Mouse (Mus musculus) stomach, postnatal 0 days (tissue): ENCODE measurements around the gene Eif3j1. TPM values are rescaled to one million over a fixed set of nuclear protein-coding genes. Genes with fewer than 3 reads are reported as not detected.

Source experiments
- ATAC-seq: fragments of 200-750 bp; cut with Nextera tagmentation; 2 replicates; pipeline ENCODE4 v1.8.0; 2017; ENCODE audit not compliant: low FRiP score, low TSS enrichment
- DNase-seq: peaks from one replicate; pipeline ENCODE4 v3.0.0-alpha.2; 2016; ENCODE audit warnings: low spot score
- H3K27ac ChIP-seq: fragments of 300-500 bp; sonication (generic); replicated peaks from 2 replicates; pipeline ENCODE4 v1.5.1; 2014; ENCODE audit warnings: mild to moderate bottlenecking, control low read depth
- H3K27me3 ChIP-seq: fragments of 300-500 bp; sonication (generic); 2 replicates; pipeline ENCODE4 v1.6.1; 2014; ENCODE audit warnings: low read length; ENCODE audit not compliant: control insufficient read depth, insufficient read depth
- H3K36me3 ChIP-seq: fragments of 300-500 bp; sonication (generic); 2 replicates; pipeline ENCODE4 v1.6.1; 2014; ENCODE audit warnings: low read length, mixed read lengths; ENCODE audit not compliant: control insufficient read depth, insufficient read depth
- H3K4me1 ChIP-seq: fragments of 300-500 bp; sonication (generic); replicated peaks from 2 replicates; pipeline ENCODE4 v1.6.1; 2014; ENCODE audit warnings: antibody characterized with exemption; ENCODE audit not compliant: control insufficient read depth, insufficient read depth
- H3K4me2 ChIP-seq: fragments of 300-500 bp; sonication (generic); replicated peaks from 2 replicates; pipeline ENCODE4 v1.6.1; 2014; ENCODE audit warnings: low read depth, mild to moderate bottlenecking, control low read depth, moderate library complexity
- H3K4me3 ChIP-seq: fragments of 300-500 bp; sonication (generic); 2 replicates; pipeline ENCODE4 v1.5.1; 2014; ENCODE audit warnings: low read depth, low read length, control low read depth
- H3K9ac ChIP-seq: fragments of 300-500 bp; sonication (generic); 2 replicates; pipeline ENCODE4 v1.6.1; 2014; ENCODE audit warnings: mild to moderate bottlenecking, low read length, control low read depth, mixed read lengths
- H3K9me3 ChIP-seq: fragments of 300-500 bp; sonication (generic); 2 replicates; pipeline ENCODE4 v1.6.1; 2016; ENCODE audit warnings: low read length; ENCODE audit not compliant: control insufficient read depth
- CTCF ChIP-seq: IDR thresholded peaks from 2 replicates; pipeline ENCODE4 v1.5.1; 2016; ENCODE audit warnings: antibody characterized with exemption, low read depth, mild to moderate bottlenecking, moderate library complexity
- EP300 ChIP-seq: optimal IDR thresholded peaks from 2 replicates; pipeline ENCODE3; 2016; ENCODE audit warnings: antibody characterized with exemption
- WGBS: fragments of 180-500 bp; shearing (Covaris S2); extraction: QIAGEN DNeasy Blood & Tissue Kit; methylation state at CpG from one replicate; pipeline ENCODE4 v1.1.7; 2014; 5-methylcytosine and 5-hydroxymethylcytosine counted together
- polyA plus RNA-seq: library from polyadenylated mRNA; unstranded; fragments of >200 nt; fragmentation: Nextera tagmentation; extraction: Ambion mirVana; gene quantifications from 2 replicates; pipeline ENCODE4 v1.2.1, GENCODE M21; 2015

Gene Eif3j1
- polyA plus RNA-seq, 1 experiment from 2014 or later: 9.5 TPM

- TF ChIP-seq EP300 (no peak), CTCF (peak; percentile 67)
- no peaks in the 10 kb centered on the region for H3K4me1 ChIP-seq
- H3K4me3 ChIP-seq: no peak overlapping the region
- H3K4me2 ChIP-seq: no peak overlapping the region
- 50% methylated on average over 14 of the region's 14 CpGs for WGBS
- no peaks in the 10 kb centered on the region for H3K27me3 ChIP-seq
- H3K36me3 ChIP-seq: peaks cover 4% of the 10 kb centered on the region; the same call in 1 of the 2 replicates
- H3K9me3 ChIP-seq: no peaks in the 10 kb centered on the region
- ATAC-seq (peak; percentile 35; the same call in 1 of the 2 replicates), DNase-seq (peak; percentile 32)
- no peak overlapping the region for H3K27ac ChIP-seq
- no peak overlapping the region for H3K9ac ChIP-seq
Measured at GRCm38 (mm10) chr2:122065200-122065969, 37.0 kb downstream of the Eif3j1 start.

- Histone ChIP-seq H3K27ac (no peak overlapping the region), H3K9ac (no peak overlapping the region), H3K4me2 (no peak overlapping the region), H3K4me1 (no peaks in the 10 kb centered on the region), H3K27me3 (no peaks in the 10 kb centered on the region), H3K4me3 (no peak overlapping the region), H3K36me3 (peaks cover 4% of the 10 kb centered on the region; the same call in 1 of the 2 replicates), H3K9me3 (no peaks in the 10 kb centered on the region)
- ATAC-seq: no peak
- TF ChIP-seq EP300 (no peak), CTCF (no peak)
- WGBS: 61% methylated on average over 8 of the region's 8 CpGs
- DNase-seq: no peak
Measured at GRCm38 (mm10) chr2:122066241-122066640, 37.9 kb downstream of the Eif3j1 start.

- Histone ChIP-seq H3K36me3 (peaks cover 4% of the 10 kb centered on the region; the same call in 1 of the 2 replicates), H3K27ac (no peak overlapping the region), H3K4me3 (no peak overlapping the region), H3K9me3 (no peaks in the 10 kb centered on the region), H3K9ac (no peak overlapping the region), H3K27me3 (no peaks in the 10 kb centered on the region), H3K4me1 (no peaks in the 10 kb centered on the region), H3K4me2 (no peak overlapping the region)
- no peak; the same call in 1 of the 2 replicates for TF ChIP-seq CTCF
- no peak for TF ChIP-seq EP300
- ATAC-seq (no peak), DNase-seq (no peak)
- 80% methylated on average over 6 of the region's 6 CpGs for WGBS
Measured at GRCm38 (mm10) chr2:122069144-122069912, 41.0 kb downstream of the Eif3j1 start.

- Histone ChIP-seq H3K9ac (no peak overlapping the region), H3K4me1 (no peaks in the 10 kb centered on the region), H3K4me2 (no peak overlapping the region), H3K27ac (no peak overlapping the region), H3K4me3 (no peak overlapping the region), H3K27me3 (no peaks in the 10 kb centered on the region), H3K9me3 (no peaks in the 10 kb centered on the region), H3K36me3 (0 out of 2 replicates have a peak, but pooled peaks cover 2% of the 10 kb centered on the region)
- 40% methylated on average over 5 of the region's 5 CpGs for WGBS
- TF ChIP-seq CTCF: peak; percentile 86
- no peak for TF ChIP-seq EP300
- DNase-seq (peak; percentile 45), ATAC-seq (no peak)
Measured at GRCm38 (mm10) chr2:122069922-122070321, 41.6 kb downstream of the Eif3j1 start.

- Histone ChIP-seq H3K27ac (no peak overlapping the region), H3K4me2 (no peak overlapping the region), H3K27me3 (no peaks in the 10 kb centered on the region), H3K4me1 (no peaks in the 10 kb centered on the region), H3K9ac (no peak overlapping the region), H3K36me3 (peaks cover 12% of the 10 kb centered on the region; the same call in 1 of the 2 replicates), H3K4me3 (no peak overlapping the region), H3K9me3 (no peaks in the 10 kb centered on the region)
- ATAC-seq: peak; percentile 61; the same call in 1 of the 2 replicates
- TF ChIP-seq EP300 (no peak), CTCF (no peak)
- WGBS: 21% methylated on average over 7 of the region's 7 CpGs
- DNase-seq: peak; percentile 71
Measured at GRCm38 (mm10) chr2:122081728-122082456, 53.5 kb downstream of the Eif3j1 start.
